Mouse (Mus musculus): Measurements from ENCODE around the gene Rere. TPM values are rescaled to one million over a fixed set of nuclear protein-coding genes. Genes with fewer than 3 reads are reported as not detected.

Rere gene
- total RNA-seq, 1 experiment = 21.7 TPM

DNA sequence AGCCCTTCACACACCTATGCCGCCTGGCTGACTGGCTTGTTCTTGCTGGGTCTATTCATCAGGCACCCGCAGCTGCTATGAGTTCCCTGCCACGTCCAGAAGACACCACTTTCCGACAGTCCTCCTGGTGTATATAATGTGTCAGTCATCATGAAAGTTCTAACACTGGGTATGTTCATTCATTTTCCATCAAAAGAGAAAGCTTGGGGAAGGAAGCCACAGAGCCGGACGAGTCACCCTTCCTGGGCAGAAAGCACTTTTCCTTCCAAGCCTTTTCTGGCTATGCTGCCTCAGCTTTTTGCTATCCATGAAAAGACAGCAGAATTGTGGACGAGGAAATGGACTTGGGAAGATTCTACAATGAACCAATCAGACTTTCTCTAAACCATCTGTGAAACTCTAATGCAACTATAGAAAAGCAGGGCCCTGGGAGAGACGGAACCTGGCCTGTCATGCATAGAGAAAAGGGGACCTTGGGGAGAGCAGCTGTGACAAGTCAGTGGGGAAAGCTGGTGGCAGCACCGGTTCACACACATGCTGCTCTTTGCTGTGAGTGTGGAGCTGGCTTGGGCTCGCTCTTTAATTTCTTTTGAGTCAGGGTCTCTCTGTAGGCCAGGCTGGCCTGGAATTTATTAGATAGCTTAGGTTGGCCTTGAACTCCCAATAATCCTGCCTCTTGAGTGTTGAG, 139.3 kb downstream of the Rere start:
- no peak for TF ChIP-seq ZC3H11A (IDR thresholded peaks at IDR 0.05; ENCODE audit: borderline replicate concordance, low read depth, low read length)
- no peak for TF ChIP-seq MAFK (IDR thresholded peaks at IDR 0.05; ENCODE audit: insufficient read depth, low read depth, low read length)
- TF ChIP-seq ZNF384 (IDR thresholded peaks at IDR 0.05; ENCODE audit: low read depth, low read length) = no peak
- TF ChIP-seq HCFC1 (IDR thresholded peaks at IDR 0.05; ENCODE audit: borderline replicate concordance, insufficient read depth, low read length) = no peak
- TF ChIP-seq CHD2 (IDR thresholded peaks at IDR 0.05; ENCODE audit: low read depth, low read length) = no peak
- Histone ChIP-seq H3K4me1 (ENCODE audit: control insufficient read depth in 2 of 2, insufficient read depth in 2 of 2, low read length in 2 of 2, poor library complexity in 1 of 2) (peaks cover 1 to 2% of the 10 kb centered on the region in 2 experiments; a peak in 1 of 4 replicates), H3K9me3 (ENCODE audit: control insufficient read depth, insufficient read depth, low read depth, low read length) (no peaks in the 10 kb centered on the region), H3K27ac (ENCODE audit: insufficient read depth, low read depth, low read length, poor library complexity, severe bottlenecking) (no peak overlapping the region), H3K4me3 (ENCODE audit: insufficient read depth in 1 of 2, low read depth in 1 of 2, low read length in 2 of 2, poor library complexity in 1 of 2, severe bottlenecking in 1 of 2) (no peak overlapping the region), H3K36me3 (ENCODE audit: control insufficient read depth, insufficient read depth, low read length, poor library complexity, severe bottlenecking) (peaks cover 2% of the 10 kb centered on the region; the same call in 1 of the 2 replicates), H3K9ac (ENCODE audit: insufficient read depth, low read depth, low read length, poor library complexity, severe bottlenecking) (no peak overlapping the region)
- in situ Hi-C loops (cut with MboI; ENCODE audit: low sequenced_read_pairs in 2 of 2, unreplicated experiment in 2 of 2) = no loop called here
- DNase-seq (ENCODE audit: low read depth, low spot score) = no peak

GRCm38 (mm10) chr4:150426098-150426879, 144.8 kb downstream of the Rere start:
- H3K4me3 ChIP-seq (ENCODE audit: insufficient read depth in 1 of 2, low read depth in 1 of 2, low read length in 2 of 2, poor library complexity in 1 of 2, severe bottlenecking in 1 of 2) = no peak overlapping the region
- no peak for DNase-seq (ENCODE audit: low read depth, low spot score)
- H3K4me1 ChIP-seq (ENCODE audit: control insufficient read depth in 2 of 2, insufficient read depth in 2 of 2, low read length in 2 of 2, poor library complexity in 1 of 2) = peaks cover 4% of the 10 kb centered on the region in 2 experiments; a peak in 1 of 4 replicates
- H3K9me3 ChIP-seq (ENCODE audit: control insufficient read depth, insufficient read depth, low read depth, low read length) = no peaks in the 10 kb centered on the region
- in situ Hi-C loops (cut with MboI; ENCODE audit: low sequenced_read_pairs in 2 of 2, unreplicated experiment in 2 of 2) = no loop called here
- H3K9ac ChIP-seq (ENCODE audit: insufficient read depth, low read depth, low read length, poor library complexity, severe bottlenecking) = no peak overlapping the region
- TF ChIP-seq MAFK (IDR thresholded peaks at IDR 0.05; ENCODE audit: insufficient read depth, low read depth, low read length) (no peak), ZC3H11A (IDR thresholded peaks at IDR 0.05; ENCODE audit: borderline replicate concordance, low read depth, low read length) (no peak), ZNF384 (IDR thresholded peaks at IDR 0.05; ENCODE audit: low read depth, low read length) (no peak), HCFC1 (IDR thresholded peaks at IDR 0.05; ENCODE audit: borderline replicate concordance, insufficient read depth, low read length) (no peak), CHD2 (IDR thresholded peaks at IDR 0.05; ENCODE audit: low read depth, low read length) (no peak)
- H3K27ac ChIP-seq (ENCODE audit: insufficient read depth, low read depth, low read length, poor library complexity, severe bottlenecking) = no peak overlapping the region
- H3K36me3 ChIP-seq (ENCODE audit: control insufficient read depth, insufficient read depth, low read length, poor library complexity, severe bottlenecking) = peaks cover 2% of the 10 kb centered on the region; the same call in 1 of the 2 replicates

DNA sequence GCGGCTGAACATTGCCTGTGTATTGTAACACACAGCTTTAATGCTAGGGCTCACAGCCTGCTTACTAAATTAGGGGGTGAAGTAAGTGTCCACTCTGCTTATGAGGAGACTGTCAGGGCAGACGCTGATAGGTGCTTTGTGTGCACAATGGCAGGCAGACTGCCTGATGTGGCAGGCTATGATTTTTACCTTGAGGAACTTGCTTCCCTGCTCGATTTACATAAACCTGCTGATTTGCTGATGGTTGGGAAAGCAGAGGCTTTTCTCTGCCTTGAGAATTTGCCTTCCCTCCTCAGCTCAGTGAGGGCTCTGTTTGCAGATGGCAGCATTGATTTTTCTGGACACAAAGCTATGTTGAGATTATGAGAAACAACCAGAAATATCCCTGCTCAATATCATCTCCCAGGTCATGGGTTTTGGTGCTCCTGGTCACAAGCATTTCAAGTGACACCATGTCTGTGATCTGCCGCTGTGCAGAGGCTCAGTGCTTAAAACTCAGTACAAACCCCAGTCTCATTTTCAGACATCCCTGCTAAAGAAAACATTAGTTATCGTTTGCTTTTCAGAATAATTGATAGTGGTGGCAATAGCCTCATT, 145.5 kb downstream of the Rere start:
- peaks cover 4% of the 10 kb centered on the region in 2 experiments; a peak in 1 of 4 replicates for H3K4me1 ChIP-seq (ENCODE audit: control insufficient read depth in 2 of 2, insufficient read depth in 2 of 2, low read length in 2 of 2, poor library complexity in 1 of 2)
- TF ChIP-seq CHD2 (IDR thresholded peaks at IDR 0.05; ENCODE audit: low read depth, low read length) (no peak), MAFK (IDR thresholded peaks at IDR 0.05; ENCODE audit: insufficient read depth, low read depth, low read length) (no peak), HCFC1 (IDR thresholded peaks at IDR 0.05; ENCODE audit: borderline replicate concordance, insufficient read depth, low read length) (no peak), ZNF384 (IDR thresholded peaks at IDR 0.05; ENCODE audit: low read depth, low read length) (no peak), ZC3H11A (IDR thresholded peaks at IDR 0.05; ENCODE audit: borderline replicate concordance, low read depth, low read length) (no peak)
- peaks cover 2% of the 10 kb centered on the region; the same call in 1 of the 2 replicates for H3K36me3 ChIP-seq (ENCODE audit: control insufficient read depth, insufficient read depth, low read length, poor library complexity, severe bottlenecking)
- in situ Hi-C loops (cut with MboI; ENCODE audit: low sequenced_read_pairs in 2 of 2, unreplicated experiment in 2 of 2) = no loop called here
- no peak for DNase-seq (ENCODE audit: low read depth, low spot score)
- H3K9me3 ChIP-seq (ENCODE audit: control insufficient read depth, insufficient read depth, low read depth, low read length) = no peaks in the 10 kb centered on the region
- no peak overlapping the region for H3K27ac ChIP-seq (ENCODE audit: insufficient read depth, low read depth, low read length, poor library complexity, severe bottlenecking)
- H3K4me3 ChIP-seq (ENCODE audit: insufficient read depth in 1 of 2, low read depth in 1 of 2, low read length in 2 of 2, poor library complexity in 1 of 2, severe bottlenecking in 1 of 2) = no peak overlapping the region
- no peak overlapping the region for H3K9ac ChIP-seq (ENCODE audit: insufficient read depth, low read depth, low read length, poor library complexity, severe bottlenecking)

DNA sequence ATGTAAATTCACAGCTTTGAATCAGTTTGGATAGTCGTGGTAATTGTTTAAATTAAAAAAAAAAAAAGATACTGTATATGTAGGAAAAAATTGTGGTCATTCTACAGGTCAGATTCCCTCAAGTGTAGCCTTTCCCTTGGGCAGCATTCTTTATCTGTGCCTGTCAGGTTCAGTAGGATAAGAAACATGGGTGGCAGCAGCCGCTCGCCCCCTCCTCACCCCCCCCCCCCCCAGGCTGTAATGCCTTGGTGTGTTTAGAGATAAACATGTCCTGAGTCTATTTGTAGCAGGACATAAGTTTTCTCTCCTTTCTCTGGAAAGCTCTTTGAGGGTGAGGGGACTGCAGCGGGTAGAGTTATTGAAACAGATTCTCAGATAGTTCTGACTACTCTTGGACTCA, 147.3 kb downstream of the Rere start:
- Histone ChIP-seq H3K4me1 (ENCODE audit: control insufficient read depth in 2 of 2, insufficient read depth in 2 of 2, low read length in 2 of 2, poor library complexity in 1 of 2) (peaks cover 2 to 5% of the 10 kb centered on the region in 2 experiments; a peak in 1 of 4 replicates), H3K36me3 (ENCODE audit: control insufficient read depth, insufficient read depth, low read length, poor library complexity, severe bottlenecking) (no peaks in the 10 kb centered on the region), H3K9ac (ENCODE audit: insufficient read depth, low read depth, low read length, poor library complexity, severe bottlenecking) (no peak overlapping the region), H3K9me3 (ENCODE audit: control insufficient read depth, insufficient read depth, low read depth, low read length) (no peaks in the 10 kb centered on the region), H3K27ac (ENCODE audit: insufficient read depth, low read depth, low read length, poor library complexity, severe bottlenecking) (no peak overlapping the region), H3K4me3 (ENCODE audit: insufficient read depth in 1 of 2, low read depth in 1 of 2, low read length in 2 of 2, poor library complexity in 1 of 2, severe bottlenecking in 1 of 2) (no peak overlapping the region)
- no peak for TF ChIP-seq ZNF384 (IDR thresholded peaks at IDR 0.05; ENCODE audit: low read depth, low read length)
- no peak for TF ChIP-seq HCFC1 (IDR thresholded peaks at IDR 0.05; ENCODE audit: borderline replicate concordance, insufficient read depth, low read length)
- TF ChIP-seq ZC3H11A (IDR thresholded peaks at IDR 0.05; ENCODE audit: borderline replicate concordance, low read depth, low read length) = no peak
- TF ChIP-seq CHD2 (IDR thresholded peaks at IDR 0.05; ENCODE audit: low read depth, low read length) = no peak
- TF ChIP-seq MAFK (IDR thresholded peaks at IDR 0.05; ENCODE audit: insufficient read depth, low read depth, low read length) = no peak
- no peak for DNase-seq (ENCODE audit: low read depth, low spot score)
- in situ Hi-C loops (cut with MboI; ENCODE audit: low sequenced_read_pairs in 2 of 2, unreplicated experiment in 2 of 2) = no loop called here
